Mouse (Mus musculus): ENCODE results near the gene Slc38a10. TPM values are rescaled to one million over a fixed set of nuclear protein-coding genes. Genes with fewer than 3 reads are reported as not detected.

The Slc38a10 gene
- polyA plus RNA-seq, 1 experiment from 2014 or later = 57.5 TPM

GRCm38 (mm10) chr11:120086702-120087152, 64.4 kb downstream of the Slc38a10 start, which contains the start of gene Cep131:
Gene Cep131 (minus strand): TSS chr11:120086827.
- no peaks in the 10 kb centered on the region for H3K9me3 ChIP-seq (replicated peaks; ENCODE audit: control insufficient read depth, low read length)
- peak within 1 kb of the TSS; percentile 65 for H3K4me3 ChIP-seq (ENCODE audit: low read depth, low read length)
- H3K36me3 ChIP-seq (ENCODE audit: control insufficient read depth, insufficient read depth, low read length) = peaks cover 13% of the 10 kb centered on the region
- peak; percentile 99 for ATAC-seq (replicated peaks; ENCODE audit: insufficient number of reproducible peaks, low FRiP score, low TSS enrichment)
- no peaks in the 10 kb centered on the region for H3K27me3 ChIP-seq (ENCODE audit: control insufficient read depth, insufficient read depth, low read length)
- WGBS (ENCODE audit: insufficient replicate concordance) = 0% methylated on average over 34 of the region's 42 CpGs
- peaks cover 7% of the 10 kb centered on the region for H3K4me1 ChIP-seq (ENCODE audit: control insufficient read depth, insufficient read depth, low read length)
- H3K4me2 ChIP-seq = peak within 1 kb of the TSS; percentile 74
- peak within 1 kb of the TSS; percentile 81 for H3K9ac ChIP-seq (ENCODE audit: low read depth, low read length)
- H3K27ac ChIP-seq (ENCODE audit: low read depth, low read length) = peak within 1 kb of the TSS; percentile 57

DNA sequence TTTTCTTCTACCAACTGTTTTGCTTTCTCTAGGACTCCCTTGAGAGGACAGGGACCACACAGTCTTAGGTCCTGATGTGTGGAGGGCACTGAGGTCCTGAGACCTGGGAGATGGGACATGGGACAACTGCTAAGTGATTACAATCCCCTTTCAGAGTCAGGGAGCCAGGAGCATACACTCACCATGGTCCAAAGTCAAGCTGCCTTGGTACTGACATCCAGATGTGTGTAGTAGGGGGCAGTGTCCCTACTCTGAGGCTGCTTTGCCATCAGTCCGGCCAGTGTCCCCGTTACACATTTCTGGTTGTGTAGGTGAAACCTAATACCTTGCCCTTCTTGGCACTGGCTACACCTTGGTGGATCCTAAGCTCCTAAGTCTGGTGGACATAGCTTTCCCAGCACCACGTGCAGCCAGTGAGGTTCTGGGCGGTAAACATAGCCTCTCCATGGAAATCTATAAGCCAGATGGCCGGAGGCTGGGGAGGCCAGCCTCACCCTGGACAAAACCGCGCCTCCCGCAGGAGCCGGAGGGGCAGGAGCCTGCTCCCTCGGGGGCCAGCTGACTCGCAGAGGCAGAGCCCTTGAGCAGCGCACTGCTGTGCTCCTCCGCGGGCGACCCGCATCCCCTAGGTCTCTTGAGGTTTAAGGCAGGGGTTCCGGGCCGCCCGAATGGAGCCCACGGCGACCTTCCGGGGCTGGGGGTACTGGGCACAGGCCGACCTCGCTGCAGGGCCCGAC, 65.1 kb downstream of the Slc38a10 start:
- Histone ChIP-seq H3K4me3 (ENCODE audit: low read depth, low read length) (peak overlapping the region; percentile 65), H3K9ac (ENCODE audit: low read depth, low read length) (peak overlapping the region; percentile 81), H3K4me1 (ENCODE audit: control insufficient read depth, insufficient read depth, low read length) (peaks cover 7% of the 10 kb centered on the region), H3K36me3 (ENCODE audit: control insufficient read depth, insufficient read depth, low read length) (peaks cover 7% of the 10 kb centered on the region), H3K27ac (ENCODE audit: low read depth, low read length) (peak overlapping the region; percentile 57), H3K9me3 (replicated peaks; ENCODE audit: control insufficient read depth, low read length) (no peaks in the 10 kb centered on the region), H3K4me2 (peak overlapping the region; percentile 74), H3K27me3 (ENCODE audit: control insufficient read depth, insufficient read depth, low read length) (no peaks in the 10 kb centered on the region)
- ATAC-seq (replicated peaks; ENCODE audit: insufficient number of reproducible peaks, low FRiP score, low TSS enrichment) = no peak
- WGBS (ENCODE audit: insufficient replicate concordance) = 1% methylated on average over 25 of the region's 25 CpGs

DNA sequence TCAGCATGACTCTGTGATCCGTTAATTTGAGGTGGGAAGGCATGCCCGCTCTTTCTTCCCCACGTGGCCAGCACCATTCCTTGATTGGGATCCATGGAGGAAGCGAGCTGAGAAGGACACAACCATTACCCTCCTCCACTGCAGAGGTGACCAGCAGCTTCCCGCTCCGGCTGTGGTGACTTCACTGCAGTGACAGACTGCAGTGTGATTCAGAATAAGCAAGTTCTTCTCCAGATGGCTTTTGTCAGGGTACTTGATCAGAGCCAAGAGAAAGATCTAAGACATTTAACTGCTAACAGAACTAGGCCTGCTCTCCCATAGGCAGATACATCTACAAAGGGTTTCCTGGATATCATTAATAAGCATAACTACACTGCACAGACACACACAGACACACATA, 70.9 kb downstream of the Slc38a10 start:
- no peak overlapping the region for H3K4me3 ChIP-seq (ENCODE audit: low read depth, low read length)
- no peak overlapping the region for H3K9ac ChIP-seq (ENCODE audit: low read depth, low read length)
- H3K27ac ChIP-seq (ENCODE audit: low read depth, low read length) = no peak overlapping the region
- 90% methylated on average over 6 of the region's 6 CpGs for WGBS (ENCODE audit: insufficient replicate concordance)
- ATAC-seq (replicated peaks; ENCODE audit: insufficient number of reproducible peaks, low FRiP score, low TSS enrichment) = no peak
- H3K4me2 ChIP-seq = no peak overlapping the region
- no peaks in the 10 kb centered on the region for H3K9me3 ChIP-seq (replicated peaks; ENCODE audit: control insufficient read depth, low read length)
- no peaks in the 10 kb centered on the region; the same call in 1 of the 2 replicates for H3K4me1 ChIP-seq (ENCODE audit: control insufficient read depth, insufficient read depth, low read length)
- no peaks in the 10 kb centered on the region for H3K27me3 ChIP-seq (ENCODE audit: control insufficient read depth, insufficient read depth, low read length)
- H3K36me3 ChIP-seq (ENCODE audit: control insufficient read depth, insufficient read depth, low read length) = peaks cover 10% of the 10 kb centered on the region; the same call in 1 of the 2 replicates

DNA sequence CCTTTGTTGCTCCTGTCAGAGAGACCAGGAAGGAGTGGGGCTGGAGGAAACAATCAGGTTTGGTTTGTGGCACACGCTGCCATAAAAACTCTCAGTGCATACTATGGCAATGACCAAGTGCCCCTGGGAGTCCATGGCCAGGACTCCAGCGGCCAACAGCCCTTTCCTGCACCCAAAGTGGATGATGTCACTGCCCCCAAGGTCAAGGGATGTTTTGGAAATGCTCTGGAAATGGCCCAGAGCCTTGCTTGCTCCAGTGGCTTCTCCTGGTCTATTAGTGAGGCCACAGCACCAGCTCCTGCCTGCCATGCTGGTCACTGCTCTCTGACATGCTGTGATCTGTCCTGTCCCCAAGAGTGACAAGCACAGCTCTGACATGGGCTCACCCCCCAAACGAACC, 75.0 kb downstream of the Slc38a10 start:
- Histone ChIP-seq H3K4me1 (ENCODE audit: control insufficient read depth, insufficient read depth, low read length) (no peaks in the 10 kb centered on the region), H3K27me3 (ENCODE audit: control insufficient read depth, insufficient read depth, low read length) (no peaks in the 10 kb centered on the region), H3K27ac (ENCODE audit: low read depth, low read length) (no peak overlapping the region), H3K4me2 (no peak overlapping the region), H3K36me3 (ENCODE audit: control insufficient read depth, insufficient read depth, low read length) (peaks cover 12% of the 10 kb centered on the region; the same call in 1 of the 2 replicates), H3K9me3 (replicated peaks; ENCODE audit: control insufficient read depth, low read length) (no peaks in the 10 kb centered on the region), H3K4me3 (ENCODE audit: low read depth, low read length) (no peak overlapping the region), H3K9ac (ENCODE audit: low read depth, low read length) (no peak overlapping the region)
- WGBS (ENCODE audit: insufficient replicate concordance) = 70% methylated on average over 3 of the region's 3 CpGs
- no peak for ATAC-seq (replicated peaks; ENCODE audit: insufficient number of reproducible peaks, low FRiP score, low TSS enrichment)

DNA sequence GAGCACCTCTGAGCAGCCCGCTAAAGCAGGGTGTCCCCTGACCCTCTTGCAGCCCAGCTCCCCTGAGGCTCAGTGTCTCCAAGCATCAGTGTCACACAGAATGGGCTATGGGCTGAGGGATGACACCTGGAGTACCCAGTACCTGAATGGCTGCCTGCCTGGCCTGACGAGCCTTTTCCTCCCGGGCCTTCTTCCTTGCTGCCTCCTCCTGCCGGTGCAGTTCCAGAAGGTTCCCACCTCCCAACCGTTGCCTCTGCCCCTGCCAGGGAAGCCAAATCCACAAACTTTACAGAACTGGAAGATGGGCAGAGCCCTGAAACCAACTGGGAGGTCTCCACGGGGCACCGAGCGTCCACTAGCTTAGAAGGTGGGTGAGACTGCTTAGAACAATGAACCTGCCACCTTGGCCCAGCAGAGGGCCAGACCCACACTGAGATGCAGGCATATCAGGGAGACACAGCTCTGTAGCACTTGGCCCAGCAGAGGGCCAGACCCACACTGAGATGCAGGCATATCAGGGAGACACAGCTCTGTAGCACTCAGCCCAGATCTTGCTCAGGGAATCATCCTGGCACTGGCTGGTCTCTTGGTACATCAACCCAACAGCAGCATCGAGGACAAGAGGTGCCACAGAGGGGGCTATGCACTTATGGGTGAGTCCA, 78.0 kb downstream of the Slc38a10 start:
- Histone ChIP-seq H3K27ac (ENCODE audit: low read depth, low read length) (no peak overlapping the region), H3K4me3 (ENCODE audit: low read depth, low read length) (no peak overlapping the region), H3K27me3 (ENCODE audit: control insufficient read depth, insufficient read depth, low read length) (no peaks in the 10 kb centered on the region), H3K36me3 (ENCODE audit: control insufficient read depth, insufficient read depth, low read length) (peaks cover 14% of the 10 kb centered on the region; the same call in 1 of the 2 replicates), H3K9ac (ENCODE audit: low read depth, low read length) (no peak overlapping the region), H3K9me3 (replicated peaks; ENCODE audit: control insufficient read depth, low read length) (no peaks in the 10 kb centered on the region), H3K4me2 (no peak overlapping the region), H3K4me1 (ENCODE audit: control insufficient read depth, insufficient read depth, low read length) (no peaks in the 10 kb centered on the region)
- no peak for ATAC-seq (replicated peaks; ENCODE audit: insufficient number of reproducible peaks, low FRiP score, low TSS enrichment)
- 85% methylated on average over 9 of the region's 9 CpGs for WGBS (ENCODE audit: insufficient replicate concordance)

- 79% methylated on average over 7 of the region's 7 CpGs for WGBS (ENCODE audit: insufficient replicate concordance)
- no peak for ATAC-seq (replicated peaks; ENCODE audit: insufficient number of reproducible peaks, low FRiP score, low TSS enrichment)
- Histone ChIP-seq H3K4me2 (no peak overlapping the region), H3K27me3 (ENCODE audit: control insufficient read depth, insufficient read depth, low read length) (no peaks in the 10 kb centered on the region), H3K4me3 (ENCODE audit: low read depth, low read length) (no peak overlapping the region), H3K36me3 (ENCODE audit: control insufficient read depth, insufficient read depth, low read length) (peaks cover 20% of the 10 kb centered on the region; the same call in 1 of the 2 replicates), H3K4me1 (ENCODE audit: control insufficient read depth, insufficient read depth, low read length) (no peaks in the 10 kb centered on the region), H3K9me3 (replicated peaks; ENCODE audit: control insufficient read depth, low read length) (no peaks in the 10 kb centered on the region), H3K27ac (ENCODE audit: low read depth, low read length) (no peak overlapping the region), H3K9ac (ENCODE audit: low read depth, low read length) (no peak overlapping the region; the same call in 1 of the 2 replicates)
Observed at GRCm38 (mm10) chr11:120071731-120072320, 79.3 kb downstream of the Slc38a10 start.

GRCm38 (mm10) chr11:120071065-120071464, 80.1 kb downstream of the Slc38a10 start:
- ATAC-seq (replicated peaks; ENCODE audit: insufficient number of reproducible peaks, low FRiP score, low TSS enrichment) = no peak
- H3K9me3 ChIP-seq (replicated peaks; ENCODE audit: control insufficient read depth, low read length) = no peaks in the 10 kb centered on the region
- no peak overlapping the region for H3K27ac ChIP-seq (ENCODE audit: low read depth, low read length)
- H3K4me1 ChIP-seq (ENCODE audit: control insufficient read depth, insufficient read depth, low read length) = 0 out of 2 replicates have a peak, but pooled peaks cover under 1% of the 10 kb centered on the region
- H3K27me3 ChIP-seq (ENCODE audit: control insufficient read depth, insufficient read depth, low read length) = no peaks in the 10 kb centered on the region
- no peak overlapping the region for H3K4me3 ChIP-seq (ENCODE audit: low read depth, low read length)
- H3K4me2 ChIP-seq = no peak overlapping the region
- WGBS (ENCODE audit: insufficient replicate concordance) = 67% methylated on average over 12 of the region's 12 CpGs
- H3K9ac ChIP-seq (ENCODE audit: low read depth, low read length) = no peak overlapping the region
- peaks cover 17% of the 10 kb centered on the region; the same call in 1 of the 2 replicates for H3K36me3 ChIP-seq (ENCODE audit: control insufficient read depth, insufficient read depth, low read length)

- peaks cover 17% of the 10 kb centered on the region; the same call in 1 of the 2 replicates for H3K36me3 ChIP-seq (ENCODE audit: control insufficient read depth, insufficient read depth, low read length)
- 86% methylated on average over 27 of the region's 27 CpGs for WGBS (ENCODE audit: insufficient replicate concordance)
Observed at GRCm38 (mm10) chr11:120070286-120070930, 80.7 kb downstream of the Slc38a10 start.

More at GRCm38 (mm10) chr11:120070286-120070930, 80.7 kb downstream of the Slc38a10 start:
- Histone ChIP-seq H3K4me3 (ENCODE audit: low read depth, low read length) (no peak overlapping the region), H3K4me1 (ENCODE audit: control insufficient read depth, insufficient read depth, low read length) (peaks cover 7% of the 10 kb centered on the region; the same call in 1 of the 2 replicates), H3K9ac (ENCODE audit: low read depth, low read length) (no peak overlapping the region), H3K4me2 (no peak overlapping the region), H3K9me3 (replicated peaks; ENCODE audit: control insufficient read depth, low read length) (no peaks in the 10 kb centered on the region), H3K27ac (ENCODE audit: low read depth, low read length) (no peak overlapping the region), H3K27me3 (ENCODE audit: control insufficient read depth, insufficient read depth, low read length) (no peaks in the 10 kb centered on the region)
- ATAC-seq (replicated peaks; ENCODE audit: insufficient number of reproducible peaks, low FRiP score, low TSS enrichment) = no peak

All from heart, embryonic 11.5 days (tissue).